Mouse (Mus musculus) lung, embryonic 15.5 days (tissue): Measurements from ENCODE around the gene Pofut1. TPM values are rescaled to one million over a fixed set of nuclear protein-coding genes. Genes with fewer than 3 reads are reported as not detected.

Experiments
- polyA plus RNA-seq: library from polyadenylated mRNA; unstranded; fragments of >200 nt; fragmentation: Nextera tagmentation; extraction: Ambion mirVana; gene quantifications from 2 replicates; pipeline ENCODE4 v1.2.1, GENCODE M21; 2015

Gene Pofut1
- polyA plus RNA-seq, 1 experiment from 2014 or later: 6.1 TPM

Other genes with a start within 250 kb of the Pofut1 start
- 106 and 117 TPM in 2 replicates for gene Pdrg1, start 226.1 kb upstream of the Pofut1 start, polyA plus RNA-seq
- gene Xkr7, start 209.7 kb upstream of the Pofut1 start, polyA plus RNA-seq: not detected in 2 replicates
- gene Ccm2l, start 175.6 kb upstream of the Pofut1 start, polyA plus RNA-seq: 5.3 TPM in 2 replicates
- 4.4 and 4.7 TPM in 2 replicates for gene Hck, start 133.1 kb upstream of the Pofut1 start, polyA plus RNA-seq
- 77.0 and 79.1 TPM in 2 replicates for gene Tm9sf4, start 80.2 kb upstream of the Pofut1 start, polyA plus RNA-seq
- 8.2 and 8.9 TPM in 2 replicates for gene Tspyl3, start 16.1 kb upstream of the Pofut1 start, polyA plus RNA-seq
- gene Plagl2, start 107 bp upstream of the Pofut1 start, polyA plus RNA-seq: 12.9 and 13.0 TPM in 2 replicates
- gene Kif3b, start 49.9 kb downstream of the Pofut1 start, polyA plus RNA-seq: 6.2 and 7.3 TPM in 2 replicates
- gene Asxl1, start 104.3 kb downstream of the Pofut1 start, polyA plus RNA-seq: 15.9 and 16.3 TPM in 2 replicates